Mouse (Mus musculus): ENCODE measurements around the gene Pde1c.

GRCm38 (mm10) chr6:56039476-56040055 is 529.3 kb downstream of the Pde1c start:
- TF ChIP-seq POLR2A (IDR thresholded peaks at IDR 0.05; ENCODE audit: insufficient read depth, low read depth, low read length), result no peak
- no peak for TF ChIP-seq EP300 (IDR thresholded peaks at IDR 0.05; ENCODE audit: insufficient read depth, low read depth, low read length)

Measured in heart, adult 2 months (tissue).